Mouse (Mus musculus) embryo, embryonic 9.5 days (tissue): Measurements from ENCODE around the gene Banf2.

Source experiments
- DNase-seq: peaks from one replicate; pipeline ENCODE4 v3.0.0-alpha.2; 2017; ENCODE audit errors: extremely low spot score

Banf2 gene

DNA sequence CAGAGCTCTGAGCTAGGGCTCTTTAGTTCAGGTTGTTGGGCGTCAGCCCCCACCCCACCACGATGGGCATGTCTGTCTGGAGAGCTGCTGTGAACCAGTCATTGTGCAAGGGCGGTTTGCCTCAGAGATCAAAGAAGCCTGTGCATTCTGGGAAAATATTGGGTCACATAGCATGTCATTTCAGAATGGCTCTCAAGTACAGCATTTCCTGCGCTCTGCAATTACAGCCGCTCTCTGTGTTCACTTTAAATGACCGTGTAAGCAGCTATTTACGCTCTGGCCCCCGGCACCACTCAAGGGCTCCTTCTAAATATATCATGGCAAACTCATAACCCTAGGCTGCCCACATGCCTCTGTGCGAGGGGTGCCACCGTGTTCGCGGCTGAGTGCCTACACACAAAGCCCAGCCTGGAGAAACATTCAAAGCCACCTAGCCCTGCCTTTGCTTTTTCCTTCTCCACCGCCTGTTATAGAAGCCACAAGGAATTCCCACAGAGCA lies 68.7 kb downstream of the Banf2 start:
- no peak for DNase-seq

DNA sequence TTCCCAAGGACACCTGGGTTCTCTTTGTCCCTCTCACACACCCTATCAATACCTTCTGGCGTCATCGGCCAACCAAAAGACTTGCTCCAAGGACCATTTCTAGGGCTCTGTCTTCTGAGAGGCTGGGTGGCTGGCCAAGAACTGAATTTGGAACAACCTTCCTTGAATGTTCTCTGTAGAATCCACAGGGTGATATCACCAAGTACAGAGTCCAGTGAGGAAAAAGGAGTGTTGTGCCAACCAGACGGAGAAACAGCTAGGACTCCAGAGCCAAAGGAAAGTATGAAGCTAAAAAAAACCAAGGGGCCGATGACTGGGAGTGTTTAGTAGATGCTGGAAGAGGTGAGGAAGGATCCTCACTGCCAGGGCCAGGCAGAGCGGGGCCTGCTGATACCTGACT lies 74.5 kb downstream of the Banf2 start:
- DNase-seq: no peak

DNA sequence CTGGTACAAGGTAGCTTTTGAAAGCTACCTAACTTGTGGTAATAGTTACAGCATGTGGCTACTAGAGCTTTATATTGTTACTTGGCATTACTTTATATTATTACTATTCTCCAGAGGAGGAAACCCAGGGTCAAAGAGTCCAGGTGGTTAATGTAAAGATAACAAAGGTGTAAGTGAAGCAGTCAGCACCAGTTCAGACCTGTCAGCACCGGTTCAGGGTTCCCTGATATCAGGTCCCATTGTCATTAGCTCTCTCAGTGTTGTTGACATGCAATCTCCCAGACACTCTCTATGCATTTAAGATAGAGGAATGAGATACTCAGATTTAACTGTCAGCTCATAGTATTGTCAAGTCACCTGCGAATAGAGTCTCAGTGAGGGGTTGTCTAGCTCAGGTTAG lies 75.0 kb downstream of the Banf2 start:
- DNase-seq: no peak

DNA sequence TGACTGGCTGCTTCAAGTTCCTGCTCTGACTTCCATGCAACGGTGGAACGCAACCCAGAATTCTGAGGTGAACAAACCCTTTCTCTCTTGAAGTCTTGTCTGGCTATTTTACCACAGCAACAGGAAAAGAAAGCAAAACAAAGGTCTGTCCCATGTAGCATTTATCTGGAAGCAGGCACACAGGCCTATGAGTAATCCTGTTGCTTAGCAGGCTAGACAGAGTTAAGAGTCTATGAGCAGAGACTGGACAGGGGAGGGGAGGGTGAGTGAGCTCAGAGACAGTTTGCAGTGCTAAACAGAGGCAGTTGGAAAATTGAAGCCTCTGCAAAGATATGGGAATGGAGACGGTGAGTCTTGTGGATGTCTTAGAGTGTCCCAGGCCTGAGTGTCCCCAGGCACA lies 75.5 kb downstream of the Banf2 start:
- no peak for DNase-seq

DNA sequence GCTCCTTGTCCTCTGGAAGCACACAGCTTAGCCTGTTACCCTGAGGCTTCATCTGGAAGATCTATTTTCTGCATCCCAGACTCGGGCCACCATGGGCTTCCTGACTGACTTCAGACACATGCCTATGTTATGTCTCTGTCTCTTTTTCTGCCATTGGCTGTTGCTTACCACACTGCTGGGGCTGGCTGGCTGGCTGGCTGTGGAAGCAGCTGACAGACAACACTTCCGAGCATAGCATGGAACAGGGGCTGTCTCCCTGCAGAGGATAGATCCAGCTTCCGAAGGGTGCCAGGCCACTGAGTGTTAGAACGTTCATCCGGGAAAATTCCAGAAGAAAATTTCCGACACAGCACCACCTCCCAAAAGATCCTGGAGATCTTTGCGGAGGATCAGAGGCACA lies 79.1 kb downstream of the Banf2 start:
- DNase-seq: no peak

DNA sequence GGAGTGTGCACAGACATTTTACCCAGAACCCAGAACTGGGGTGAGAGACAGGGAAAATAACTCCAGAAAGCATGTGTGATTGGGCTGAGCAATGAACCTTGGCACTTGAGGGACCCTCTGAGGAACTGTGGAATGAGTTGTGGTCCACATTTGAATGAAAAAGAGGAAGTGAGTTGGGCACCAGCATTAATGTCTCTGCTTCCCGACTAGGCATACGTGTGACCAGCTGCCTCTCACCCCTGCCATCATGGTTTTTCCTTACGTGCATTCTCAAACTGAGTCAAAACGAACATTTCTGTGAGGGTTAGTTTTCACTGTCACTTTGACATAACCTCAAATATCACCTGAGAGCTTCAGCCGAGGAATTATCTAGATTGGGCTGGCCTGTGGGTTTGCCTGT lies 79.8 kb downstream of the Banf2 start:
- DNase-seq: no peak

DNA sequence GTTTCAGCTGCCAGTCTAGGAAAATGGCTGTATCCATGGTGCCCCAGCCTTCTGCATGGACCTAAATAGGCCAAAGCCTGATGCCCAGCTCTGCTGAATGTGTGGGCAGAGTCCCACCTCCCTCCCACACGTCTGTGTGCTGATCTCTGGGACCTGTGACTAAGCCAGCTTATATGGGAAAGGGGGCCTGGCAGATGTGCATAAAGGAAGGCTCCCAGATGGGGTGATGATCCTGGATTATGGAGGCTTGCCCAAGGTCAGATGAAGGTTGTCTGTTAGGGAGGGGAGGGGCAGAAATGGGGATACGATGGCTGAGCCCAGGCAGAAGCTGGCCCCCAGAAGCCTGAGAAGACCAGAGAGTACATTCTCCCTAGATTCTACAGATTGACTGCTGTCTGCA lies 85.2 kb downstream of the Banf2 start:
- no peak for DNase-seq

DNA sequence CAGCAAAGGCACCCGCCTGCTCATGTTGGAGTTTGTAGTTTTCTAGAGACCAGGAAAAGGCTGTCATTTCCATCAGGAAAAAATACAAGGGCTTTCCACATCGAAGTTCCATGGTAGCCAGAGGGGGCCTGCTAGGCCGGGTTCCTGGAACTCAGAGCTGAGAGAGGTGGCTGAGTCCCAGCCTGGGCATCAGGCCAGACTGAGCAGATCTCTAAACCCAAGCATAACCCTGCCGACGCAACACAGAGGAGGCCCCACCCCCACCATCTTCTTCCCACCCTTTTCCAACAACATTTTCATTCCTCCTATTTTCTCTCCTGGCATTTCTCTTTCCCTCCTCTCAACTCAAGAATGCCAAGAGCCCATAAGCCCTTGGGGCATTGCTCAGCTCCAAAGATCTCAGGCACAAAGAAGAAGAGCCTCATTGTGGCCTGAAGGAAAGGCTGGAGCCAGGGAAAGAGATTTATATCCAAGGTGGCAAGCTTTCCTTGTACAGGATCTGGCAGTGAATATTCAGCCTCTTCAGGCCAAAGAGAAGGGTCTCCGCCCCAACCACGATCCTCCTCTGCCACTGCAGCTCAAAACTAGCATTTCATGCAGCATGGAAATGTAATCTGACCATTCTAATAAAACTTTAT lies 87.4 kb downstream of the Banf2 start:
- DNase-seq: no peak

DNA sequence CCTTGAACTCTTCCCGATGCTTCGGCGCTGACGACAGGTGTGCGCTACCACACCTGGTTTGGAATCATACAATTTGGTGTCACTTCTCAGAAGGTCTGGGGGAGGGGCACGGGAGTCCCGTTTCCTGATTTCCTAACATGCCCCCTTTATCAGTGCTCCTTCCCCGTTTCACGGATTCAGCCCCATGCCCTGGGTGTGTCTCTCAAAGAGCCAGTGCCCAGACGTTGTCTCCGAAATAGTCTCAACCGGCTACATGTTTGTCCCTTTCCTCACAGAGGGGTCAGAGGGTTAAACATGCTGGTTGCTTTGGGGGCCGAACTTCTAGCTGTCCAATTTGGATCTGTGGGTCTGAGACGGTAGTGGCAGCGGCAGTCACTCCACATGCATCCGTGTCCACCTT lies 89.2 kb downstream of the Banf2 start:
- no peak for DNase-seq
